Mouse (Mus musculus) hindlimb bud, embryonic 11.5 days (tissue): ENCODE data around the gene Grb7.

Experiments used
- DNase-seq: peaks from one replicate; pipeline ENCODE4 v3.0.0-alpha.2; 2012; ENCODE audit warnings: low read depth, low spot score; ENCODE audit errors: extremely low spot score

Gene Grb7

GRCm38 (mm10) chr11:98469761-98470714 is 23.8 kb downstream of the Grb7 start:
- DNase-seq: no peak

GRCm38 (mm10) chr11:98470795-98471194 is 24.6 kb downstream of the Grb7 start:
- no peak for DNase-seq

GRCm38 (mm10) chr11:98472696-98473095 is 26.5 kb downstream of the Grb7 start:
- DNase-seq: no peak

- DNase-seq: no peak
Measured at GRCm38 (mm10) chr11:98473916-98474479, 27.8 kb downstream of the Grb7 start.

- DNase-seq: no peak
Measured at GRCm38 (mm10) chr11:98474967-98475366, 28.8 kb downstream of the Grb7 start.

- DNase-seq: no peak
Measured at GRCm38 (mm10) chr11:98475630-98476433, 29.6 kb downstream of the Grb7 start.

GRCm38 (mm10) chr11:98476434-98476807 is 30.2 kb downstream of the Grb7 start:
- DNase-seq: no peak

GRCm38 (mm10) chr11:98477011-98477701 is 31.0 kb downstream of the Grb7 start:
- DNase-seq: no peak

GRCm38 (mm10) chr11:98479026-98479939 is 33.1 kb downstream of the Grb7 start:
- no peak for DNase-seq

- no peak for DNase-seq
Measured at GRCm38 (mm10) chr11:98479940-98480497, 33.8 kb downstream of the Grb7 start.

- DNase-seq: no peak
Measured at GRCm38 (mm10) chr11:98481231-98481630, 35.0 kb downstream of the Grb7 start.

- DNase-seq: no peak
Measured at GRCm38 (mm10) chr11:98482067-98482466, 35.9 kb downstream of the Grb7 start.

- DNase-seq: no peak
Measured at GRCm38 (mm10) chr11:98485749-98486148, 39.6 kb downstream of the Grb7 start.

- DNase-seq: no peak
Measured at GRCm38 (mm10) chr11:98487526-98488040, 41.4 kb downstream of the Grb7 start.

GRCm38 (mm10) chr11:98488540-98489234 is 42.5 kb downstream of the Grb7 start:
- no peak for DNase-seq

GRCm38 (mm10) chr11:98491571-98491970 is 45.4 kb downstream of the Grb7 start:
- DNase-seq: no peak

GRCm38 (mm10) chr11:98492959-98493358 is 46.8 kb downstream of the Grb7 start:
- no peak for DNase-seq

GRCm38 (mm10) chr11:98493394-98493793 is 47.2 kb downstream of the Grb7 start:
- no peak for DNase-seq
